Mouse (Mus musculus): ENCODE measurements at regions not wholly inside any gene's neighbourhood (a gene's known extent, or its start where the extent isn't known, plus 50 kb on each side); places are given as distances from the start of the nearest gene placed in this dataset.

- DNase-seq = no peak
Measured at GRCm38 (mm10) chr1:41104869-41105268, 299.5 kb downstream of the Tmem182 start.

- no peak for DNase-seq
Measured at GRCm38 (mm10) chr1:41121636-41122175, 316.3 kb downstream of the Tmem182 start.

GRCm38 (mm10) chr1:41131410-41131809 is 326.0 kb downstream of the Tmem182 start:
- no peak for DNase-seq

DNA sequence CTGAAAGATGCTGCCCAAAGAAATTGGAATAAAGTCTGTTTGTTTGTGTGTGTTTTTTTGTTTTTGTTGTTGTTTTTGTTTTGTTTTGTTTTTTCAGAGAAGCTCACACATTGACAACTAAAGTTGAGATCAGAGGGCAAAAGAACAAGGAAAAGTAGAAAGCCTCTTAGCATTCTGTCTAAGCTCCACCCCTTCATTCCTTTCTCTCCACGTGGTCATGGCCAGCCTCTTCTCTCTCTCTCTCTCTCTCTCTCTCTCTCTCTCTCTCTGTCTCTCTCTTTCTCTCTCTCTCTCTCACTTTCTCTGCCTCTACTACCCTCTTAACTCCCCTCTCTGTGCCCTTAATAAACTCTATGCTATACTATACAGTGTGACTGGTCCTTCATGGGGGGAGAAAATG is 327.7 kb downstream of the Tmem182 start:
- no peak for DNase-seq

DNA sequence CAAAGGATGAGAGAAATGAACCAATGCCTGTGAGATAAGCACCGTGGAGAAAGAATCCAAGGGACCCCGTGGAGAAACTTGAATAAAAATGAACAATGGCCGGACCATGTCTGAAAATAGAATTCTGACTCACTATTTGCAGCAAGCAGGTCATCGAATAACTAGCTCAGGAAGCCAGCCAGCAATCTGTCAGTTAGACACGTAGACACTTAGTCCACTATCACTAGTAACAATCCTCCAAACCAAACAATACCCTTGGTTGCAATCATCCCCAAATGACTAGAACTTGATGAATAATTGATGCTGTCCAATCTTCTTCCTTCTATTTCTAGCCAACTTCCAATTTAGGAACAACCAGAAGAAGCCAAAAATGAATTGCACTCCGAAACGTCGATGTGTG is 328.5 kb downstream of the Tmem182 start:
- no peak for DNase-seq

DNA sequence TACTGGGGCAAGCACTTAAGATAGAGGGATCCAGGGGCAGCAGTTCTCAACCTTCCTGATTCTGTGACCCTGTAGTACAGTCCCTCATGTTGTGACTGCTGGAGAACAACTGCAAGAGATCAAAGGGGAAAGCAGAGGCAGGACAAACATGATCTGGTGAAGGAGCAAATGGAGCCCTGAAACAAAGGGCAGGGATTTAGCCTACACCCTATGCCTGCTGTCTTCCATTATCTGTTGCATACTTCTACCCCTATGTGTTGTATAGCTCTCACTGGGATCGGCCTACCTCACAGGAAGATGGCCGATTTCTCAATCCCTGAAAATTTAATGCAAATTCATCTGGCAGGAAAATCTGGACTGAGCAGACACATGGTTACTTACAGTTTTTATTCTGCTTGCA is 334.3 kb downstream of the Tmem182 start:
- no peak for DNase-seq

- DNase-seq = no peak
Measured at GRCm38 (mm10) chr1:41140542-41140941, 335.1 kb downstream of the Tmem182 start.

- DNase-seq = no peak
Measured at GRCm38 (mm10) chr1:41141992-41142391, 336.6 kb downstream of the Tmem182 start.

GRCm38 (mm10) chr1:41152516-41152915 is 347.1 kb downstream of the Tmem182 start:
- no peak for DNase-seq

DNA sequence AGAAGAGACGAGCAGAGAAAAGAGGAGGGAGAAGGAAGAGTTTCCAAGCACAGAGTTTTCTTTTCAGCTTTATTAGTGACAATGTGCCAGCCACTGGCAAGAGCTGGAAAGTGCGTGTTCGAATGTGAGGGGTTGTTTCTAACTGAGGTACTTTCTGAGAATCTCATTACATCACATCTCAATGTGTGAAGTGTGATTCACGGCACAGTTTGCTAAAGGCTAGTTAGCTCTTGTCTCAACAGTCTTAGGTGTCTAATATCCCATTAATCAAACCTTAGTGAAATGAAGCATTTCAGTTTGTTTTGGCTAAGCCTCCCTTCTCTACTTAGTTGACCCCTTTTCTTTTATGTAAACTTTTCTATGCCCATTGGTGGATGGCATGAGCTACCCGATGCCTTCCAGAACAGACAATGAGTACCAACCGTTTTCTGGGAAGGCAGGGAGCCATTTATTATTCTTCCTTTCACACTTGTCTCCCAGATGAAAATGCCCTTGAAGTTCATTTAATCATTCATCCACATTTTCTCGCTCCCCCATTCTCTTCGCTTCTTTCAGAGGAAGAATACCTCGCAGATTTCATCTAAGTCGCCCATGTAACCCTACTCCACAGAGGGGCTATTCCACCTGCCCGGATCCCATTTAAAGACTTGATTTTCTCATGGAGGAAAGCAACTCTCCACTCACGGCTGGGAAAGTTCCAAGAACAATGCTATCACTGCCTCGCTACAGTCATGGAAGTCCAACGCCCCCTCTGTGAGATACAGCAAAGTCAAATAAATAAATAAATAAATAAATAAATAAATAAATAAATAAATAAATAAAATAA is 348.0 kb downstream of the Tmem182 start:
- no peak for DNase-seq

DNA sequence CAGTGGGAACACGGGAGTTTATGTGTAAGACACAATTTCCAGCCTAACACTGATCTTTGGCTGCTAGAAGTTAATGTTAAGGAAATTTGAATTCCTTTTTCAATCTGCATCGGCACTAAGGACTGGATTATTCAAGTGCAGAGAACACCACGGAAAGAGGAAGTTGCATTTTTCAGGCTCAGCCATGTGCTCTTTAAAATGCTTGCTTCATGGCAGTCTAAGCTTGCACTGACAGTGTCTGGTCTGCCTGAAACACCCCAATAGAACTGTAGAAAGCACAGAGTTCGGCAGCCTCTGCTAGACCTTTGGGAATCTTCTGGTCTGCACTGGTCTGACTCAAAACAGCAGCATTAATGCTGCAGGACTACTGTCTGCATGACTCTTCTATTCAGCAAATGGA is 348.8 kb downstream of the Tmem182 start:
- no peak for DNase-seq

DNA sequence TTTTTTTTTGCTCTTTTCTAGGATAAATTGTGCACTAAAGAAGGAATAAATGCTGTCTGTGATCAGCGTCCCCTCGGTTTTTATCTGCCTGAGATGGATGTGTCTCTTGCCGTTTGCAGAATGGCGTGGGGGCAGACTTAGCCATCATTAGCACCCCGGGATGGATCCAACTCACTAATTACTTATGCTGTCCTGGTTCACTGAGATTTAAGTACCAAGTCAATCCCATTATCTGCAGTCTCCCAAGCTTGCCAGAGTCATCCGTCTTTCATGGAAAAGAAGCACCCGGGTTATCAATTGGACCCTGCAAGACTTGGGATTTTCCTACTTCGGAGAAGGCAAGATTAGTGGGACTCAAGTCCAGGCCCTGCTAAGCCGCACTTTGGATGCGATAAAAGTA is 351.5 kb downstream of the Tmem182 start:
- DNase-seq = no peak

DNA sequence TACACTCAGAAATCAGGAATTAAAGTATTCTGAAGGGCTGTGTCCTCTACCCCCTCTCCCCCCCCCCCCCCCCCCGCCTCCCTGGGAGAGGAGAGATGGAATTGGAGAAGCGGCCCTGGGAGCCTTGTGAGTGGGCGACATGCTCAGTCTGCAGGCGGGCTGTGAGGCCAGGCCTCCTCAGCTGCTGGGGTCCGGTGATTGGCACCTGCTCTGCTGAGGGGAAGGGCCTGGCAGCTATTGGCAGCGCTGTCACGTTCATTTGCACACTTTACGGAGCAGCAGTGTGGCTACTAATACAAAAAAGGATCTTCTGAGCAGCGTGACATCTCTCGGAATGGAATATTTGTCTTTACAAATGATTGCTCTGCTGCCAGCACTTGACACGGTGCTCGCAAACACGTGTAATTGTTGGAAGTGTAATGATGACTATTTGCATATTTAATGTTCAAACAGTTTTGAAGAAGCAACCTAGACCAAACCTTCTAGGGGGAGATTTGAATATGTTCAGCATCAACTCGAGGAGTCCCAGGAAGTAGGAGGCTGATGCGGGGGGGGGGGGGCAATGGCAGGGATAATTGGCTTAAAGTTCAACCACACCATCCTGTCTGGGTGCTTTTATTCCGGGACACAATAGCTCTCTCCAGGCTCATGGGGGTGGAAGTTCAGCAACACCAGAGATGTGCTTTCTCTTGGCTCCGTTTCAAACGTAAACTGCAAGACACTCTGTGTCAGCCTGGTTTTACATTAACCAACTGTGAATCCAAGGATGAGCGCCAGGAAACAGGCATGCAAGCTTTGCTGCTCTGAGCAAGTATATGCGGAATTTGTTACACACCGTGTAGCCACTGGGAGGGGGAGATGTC is 352.5 kb downstream of the Tmem182 start:
- DNase-seq = no peak

DNA sequence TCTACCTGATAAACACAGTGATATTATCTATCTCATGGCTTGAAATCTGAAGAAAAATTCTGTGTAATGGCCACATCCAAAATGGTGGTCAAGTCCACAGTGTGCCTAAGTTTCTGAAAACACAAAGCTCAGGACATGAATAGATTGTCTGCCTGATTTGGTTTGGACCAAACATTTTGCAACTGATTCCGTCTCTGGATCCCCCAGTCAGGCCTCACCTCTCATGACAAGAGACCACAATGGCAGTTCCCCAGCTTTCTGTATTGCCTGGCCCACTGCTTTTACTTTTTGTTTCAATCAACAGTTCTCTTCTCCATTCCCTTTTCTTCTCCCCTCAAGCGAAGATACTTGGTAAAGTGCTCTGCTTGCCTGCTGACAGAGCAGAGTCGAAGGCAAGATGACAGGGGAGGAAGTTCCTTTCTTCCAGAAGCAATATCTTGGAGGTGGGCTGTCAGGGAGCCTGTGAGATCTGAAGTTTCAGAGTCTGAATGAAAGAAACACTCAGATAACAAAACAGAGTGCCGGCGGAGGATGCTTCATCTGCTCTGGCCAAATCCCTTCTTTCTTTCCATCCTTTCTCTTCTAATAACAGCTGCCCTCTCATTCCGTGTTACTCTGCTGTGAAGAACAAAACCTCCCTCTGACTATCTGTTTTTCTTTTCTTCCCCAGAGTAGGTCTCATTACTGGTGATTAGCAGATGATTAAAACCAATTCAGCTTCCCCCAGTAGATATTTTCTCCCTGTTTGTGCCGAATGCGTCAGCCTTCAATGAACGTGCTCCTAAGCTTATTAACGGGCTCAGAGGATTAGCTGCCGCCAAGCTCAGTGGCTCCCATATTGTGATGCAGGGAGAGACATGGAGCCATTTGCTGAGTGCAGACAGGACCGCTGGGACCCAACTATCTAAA is 360.7 kb downstream of the Tmem182 start:
- DNase-seq = no peak

DNA sequence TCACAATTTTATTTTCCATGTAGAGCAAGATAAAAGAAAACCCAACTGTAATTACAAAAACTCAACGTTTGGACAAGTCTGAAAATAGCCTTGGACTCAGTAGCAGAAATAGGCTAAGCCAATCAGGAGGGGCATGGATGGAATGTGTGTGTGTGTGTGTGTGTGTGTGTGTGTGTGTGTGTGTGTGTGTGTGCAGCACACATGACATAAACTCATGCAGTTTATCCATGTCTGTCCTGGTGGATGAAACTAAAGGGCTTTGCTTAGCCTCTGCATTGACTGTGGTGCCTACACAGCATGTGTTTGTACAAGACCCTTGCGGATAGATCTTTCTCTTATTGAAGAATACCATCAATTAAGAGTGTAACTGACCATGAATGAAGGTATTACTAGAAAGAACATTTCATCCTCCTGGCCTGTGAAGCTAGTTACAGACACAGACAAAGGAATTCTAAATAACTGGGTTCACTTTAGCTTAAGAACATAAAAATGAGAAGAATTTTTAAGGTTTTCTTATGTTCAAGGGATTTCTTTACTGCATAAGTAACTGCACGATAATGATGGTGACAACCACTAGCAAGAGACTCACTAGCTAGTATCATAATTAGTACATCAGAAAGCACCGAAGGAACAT is 361.5 kb downstream of the Tmem182 start:
- DNase-seq = no peak

GRCm38 (mm10) chr1:41186991-41187390 is 381.6 kb downstream of the Tmem182 start:
- no peak for DNase-seq

DNA sequence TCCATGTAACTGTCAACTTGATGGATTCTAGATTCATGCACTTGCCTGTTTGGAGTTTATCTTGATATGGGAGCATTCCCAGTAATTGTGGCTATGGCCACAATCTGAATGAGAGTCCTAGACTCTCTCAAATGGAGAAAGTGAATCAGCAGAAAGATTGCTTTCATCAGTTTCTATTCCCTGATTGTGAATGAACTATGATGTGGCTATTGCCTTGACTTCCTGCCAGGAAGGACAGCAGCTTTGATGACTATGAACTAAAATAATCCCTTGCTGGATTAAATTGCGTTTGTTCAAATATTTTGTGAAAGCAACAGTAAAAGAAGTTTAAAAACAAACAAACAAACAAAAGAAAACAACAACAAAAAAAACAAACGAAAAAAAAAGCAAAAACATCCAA is 407.5 kb downstream of the Tmem182 start:
- no peak for DNase-seq

DNA sequence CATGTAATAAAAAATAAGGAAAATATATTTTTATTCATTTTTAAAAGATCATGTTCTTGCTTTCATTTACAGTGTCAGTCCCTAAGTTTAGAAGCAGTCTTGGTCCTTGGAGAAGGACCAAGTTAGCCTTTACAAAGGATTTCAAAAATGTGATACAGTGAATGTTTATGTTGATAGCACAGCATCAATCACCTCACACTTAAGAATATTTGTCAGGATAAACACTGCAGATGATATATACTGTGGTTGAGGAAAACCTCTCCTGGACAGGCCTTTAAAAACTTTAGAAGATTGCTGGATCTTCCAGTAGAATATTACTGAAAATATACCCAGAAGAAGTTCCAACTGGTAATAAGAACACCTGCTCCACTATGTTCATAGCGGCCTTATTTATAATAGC is 420.4 kb downstream of the Tmem182 start:
- DNase-seq = no peak

DNA sequence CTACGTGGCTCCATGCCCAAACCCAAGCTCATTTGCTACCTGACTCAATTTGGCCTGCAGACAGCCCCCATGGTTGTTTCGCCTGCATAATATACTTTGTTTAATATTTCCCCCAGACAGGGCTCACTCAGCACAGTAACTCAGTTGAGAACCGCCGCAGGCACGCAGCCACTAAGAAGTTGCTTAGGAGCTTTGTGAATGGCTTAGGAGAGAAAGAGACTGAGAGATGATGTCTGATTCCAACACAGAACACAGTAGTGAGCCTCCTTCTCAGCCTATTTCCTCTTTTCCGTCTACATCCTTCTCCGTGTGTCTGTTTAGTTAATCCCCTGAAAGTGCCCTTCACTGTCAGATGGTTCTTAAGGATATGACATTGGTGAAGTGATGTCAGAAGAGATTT is 429.9 kb downstream of the Tmem182 start:
- DNase-seq = no peak

- DNase-seq = no peak
Measured at GRCm38 (mm10) chr1:41243000-41243399, 437.6 kb downstream of the Tmem182 start.

GRCm38 (mm10) chr1:41244627-41245026 is 439.2 kb downstream of the Tmem182 start:
- no peak for DNase-seq

GRCm38 (mm10) chr1:41264214-41264613 is 458.8 kb downstream of the Tmem182 start:
- DNase-seq = peak; percentile 25

All from adrenal gland, postnatal 10 days (tissue).